Mouse (Mus musculus): ENCODE results near the gene Ptgis. TPM values are rescaled to one million over a fixed set of nuclear protein-coding genes. Genes with fewer than 3 reads are reported as not detected.

Ptgis gene
- polyA plus RNA-seq, 1 experiment from 2014 or later = 2.4 TPM

DNA sequence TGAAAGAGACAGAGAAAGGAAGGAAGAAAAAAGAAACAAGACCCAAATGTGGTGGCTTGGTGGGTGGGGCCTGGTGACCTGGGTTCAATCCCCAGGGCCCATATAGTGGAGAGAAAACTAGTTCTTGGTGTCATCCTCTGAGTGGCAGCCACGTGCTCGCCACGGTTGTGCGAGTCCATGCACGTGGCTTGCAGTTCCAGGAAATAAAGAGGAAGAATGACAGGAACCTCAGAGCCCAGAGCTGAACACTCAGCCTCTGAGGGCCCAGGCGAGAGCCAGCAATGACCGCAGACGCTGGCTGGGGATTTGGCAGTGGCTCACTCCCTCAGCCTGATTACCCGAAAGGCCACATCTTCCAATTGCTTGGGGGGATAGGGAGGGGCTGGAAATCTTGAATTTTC is 30.7 kb upstream of the Ptgis start:
- H3K27me3 ChIP-seq (replicated peaks) = no peaks in the 10 kb centered on the region
- no peak overlapping the region for H3K9ac ChIP-seq
- no peaks in the 10 kb centered on the region for H3K36me3 ChIP-seq
- ATAC-seq = no peak
- no peak overlapping the region for H3K4me2 ChIP-seq
- H3K4me3 ChIP-seq = no peak overlapping the region
- H3K9me3 ChIP-seq (replicated peaks) = no peaks in the 10 kb centered on the region
- no peaks in the 10 kb centered on the region for H3K4me1 ChIP-seq
- no peak overlapping the region for H3K27ac ChIP-seq
- WGBS (ENCODE audit: insufficient replicate concordance) = 55% methylated on average over 9 of the region's 9 CpGs

DNA sequence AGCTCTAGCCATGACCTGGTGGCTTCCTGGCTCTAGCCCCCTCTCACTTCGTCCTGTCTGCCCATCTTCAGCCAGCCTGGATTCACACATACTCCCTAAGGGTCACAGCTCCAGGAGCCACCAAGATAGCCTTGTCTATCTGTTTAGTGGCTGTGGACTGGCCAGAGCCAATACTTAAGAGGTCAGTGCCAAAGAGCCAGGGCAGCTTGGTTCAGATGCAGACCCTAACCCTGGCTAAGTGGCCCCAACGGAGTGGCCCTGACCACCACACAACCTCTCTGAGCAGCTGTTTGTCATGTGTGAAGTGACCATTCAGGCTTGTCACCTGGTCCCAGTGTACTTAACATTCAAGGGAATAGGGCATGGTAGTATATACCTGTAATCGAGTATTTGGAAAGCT is 30.1 kb upstream of the Ptgis start:
- H3K27ac ChIP-seq = no peak overlapping the region

DNA sequence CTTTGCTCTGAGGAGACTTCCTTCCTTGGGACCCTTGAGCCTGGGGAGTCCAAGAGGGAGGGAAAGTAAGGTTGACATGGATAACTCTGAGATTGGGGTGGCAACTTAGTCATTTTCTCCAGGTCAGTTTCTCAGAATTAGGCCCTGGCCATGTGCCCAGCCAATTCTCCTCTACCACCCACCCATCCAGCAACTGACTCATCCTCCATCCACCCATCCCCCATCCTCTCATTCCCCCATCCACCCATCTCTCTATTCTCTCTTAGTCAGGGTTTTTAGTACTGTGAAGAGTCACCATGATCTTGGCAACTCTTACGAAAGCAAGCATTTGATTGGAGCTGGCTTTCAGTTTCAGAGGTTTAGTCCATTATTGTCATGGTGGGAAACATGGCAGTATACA is 28.3 kb upstream of the Ptgis start:
- Histone ChIP-seq H3K36me3 (no peaks in the 10 kb centered on the region), H3K4me1 (no peaks in the 10 kb centered on the region), H3K27me3 (replicated peaks) (no peaks in the 10 kb centered on the region), H3K4me2 (no peak overlapping the region), H3K4me3 (no peak overlapping the region), H3K9me3 (replicated peaks) (no peaks in the 10 kb centered on the region), H3K9ac (no peak overlapping the region), H3K27ac (no peak overlapping the region)
- no peak for ATAC-seq
- WGBS (ENCODE audit: insufficient replicate concordance) = 83% methylated on average over 1 of the region's 1 CpGs

More for the DNA sequence above, 30.1 kb upstream of the Ptgis start:
- Histone ChIP-seq H3K27me3 (replicated peaks) (no peaks in the 10 kb centered on the region), H3K9me3 (replicated peaks) (no peaks in the 10 kb centered on the region), H3K4me2 (no peak overlapping the region), H3K4me1 (no peaks in the 10 kb centered on the region), H3K4me3 (no peak overlapping the region), H3K36me3 (no peaks in the 10 kb centered on the region), H3K9ac (no peak overlapping the region)
- 71% methylated on average over 3 of the region's 3 CpGs for WGBS (ENCODE audit: insufficient replicate concordance)
- ATAC-seq = no peak

DNA sequence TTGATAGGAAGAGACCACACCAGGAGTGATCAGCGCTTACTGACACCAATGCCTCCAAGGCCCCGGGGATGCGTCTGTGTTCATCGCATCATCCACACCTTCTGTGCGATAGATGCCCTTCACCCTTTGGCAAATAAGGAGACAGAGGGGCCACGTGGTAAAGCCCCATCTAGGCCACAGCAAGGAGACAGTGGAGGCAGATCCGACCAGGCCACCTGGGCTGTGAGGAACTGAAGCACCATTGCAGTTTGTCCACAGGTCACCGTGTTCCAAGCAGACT is 27.9 kb upstream of the Ptgis start:
- no peak overlapping the region for H3K27ac ChIP-seq
- 76% methylated on average over 8 of the region's 8 CpGs for WGBS (ENCODE audit: insufficient replicate concordance)
- no peak overlapping the region for H3K9ac ChIP-seq

DNA sequence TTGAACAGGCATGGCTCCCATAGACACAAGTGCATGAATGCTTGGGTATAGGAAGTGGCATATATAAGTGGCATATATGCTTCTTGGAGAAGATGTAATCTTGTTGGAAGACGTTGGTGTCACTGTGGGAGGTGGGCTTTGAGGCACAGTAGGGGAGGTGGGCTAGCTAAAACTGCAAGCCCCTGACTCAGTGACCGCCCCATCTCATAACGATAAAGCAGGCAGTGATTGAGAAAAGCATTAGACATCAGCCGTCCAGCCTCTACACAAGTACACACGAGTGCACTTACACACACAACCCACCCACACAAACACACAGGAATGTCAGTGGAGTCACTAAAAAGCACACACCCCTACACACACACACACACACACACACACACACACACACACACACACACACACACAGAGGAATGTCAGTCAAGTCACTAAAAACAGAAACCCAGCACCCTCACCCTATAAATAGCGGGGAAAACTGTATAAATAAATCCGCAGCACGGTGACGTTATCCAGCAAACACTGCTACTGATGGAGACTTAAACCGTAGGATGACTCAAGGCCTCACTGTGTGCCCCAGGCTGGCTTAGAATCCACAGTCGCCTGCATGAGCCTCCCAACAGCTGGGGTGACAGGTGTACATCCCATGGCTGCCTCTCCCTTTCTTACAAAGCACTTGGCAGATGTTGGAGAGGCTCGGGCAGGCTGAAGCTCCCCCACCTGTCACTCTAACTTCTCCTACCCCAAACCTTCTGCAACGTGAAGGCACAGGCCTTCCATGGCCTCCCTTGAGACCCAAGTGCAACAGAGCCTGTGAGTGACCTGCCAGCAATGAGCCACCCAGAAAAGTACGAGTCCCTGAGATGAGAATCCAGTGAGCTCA is 27.4 kb upstream of the Ptgis start:
- no peak for ATAC-seq
- no peak overlapping the region for H3K4me3 ChIP-seq
- no peaks in the 10 kb centered on the region for H3K4me1 ChIP-seq
- 70% methylated on average over 14 of the region's 14 CpGs for WGBS (ENCODE audit: insufficient replicate concordance)
- no peaks in the 10 kb centered on the region for H3K36me3 ChIP-seq
- no peak overlapping the region for H3K27ac ChIP-seq
- no peaks in the 10 kb centered on the region for H3K27me3 ChIP-seq (replicated peaks)
- H3K4me2 ChIP-seq = no peak overlapping the region
- no peak overlapping the region for H3K9ac ChIP-seq
- H3K9me3 ChIP-seq (replicated peaks) = no peaks in the 10 kb centered on the region

More for the DNA sequence above, 27.9 kb upstream of the Ptgis start:
- H3K4me2 ChIP-seq = no peak overlapping the region
- H3K4me1 ChIP-seq = no peaks in the 10 kb centered on the region
- no peak for ATAC-seq
- H3K4me3 ChIP-seq = no peak overlapping the region
- no peaks in the 10 kb centered on the region for H3K36me3 ChIP-seq
- H3K27me3 ChIP-seq (replicated peaks) = no peaks in the 10 kb centered on the region
- no peaks in the 10 kb centered on the region for H3K9me3 ChIP-seq (replicated peaks)

DNA sequence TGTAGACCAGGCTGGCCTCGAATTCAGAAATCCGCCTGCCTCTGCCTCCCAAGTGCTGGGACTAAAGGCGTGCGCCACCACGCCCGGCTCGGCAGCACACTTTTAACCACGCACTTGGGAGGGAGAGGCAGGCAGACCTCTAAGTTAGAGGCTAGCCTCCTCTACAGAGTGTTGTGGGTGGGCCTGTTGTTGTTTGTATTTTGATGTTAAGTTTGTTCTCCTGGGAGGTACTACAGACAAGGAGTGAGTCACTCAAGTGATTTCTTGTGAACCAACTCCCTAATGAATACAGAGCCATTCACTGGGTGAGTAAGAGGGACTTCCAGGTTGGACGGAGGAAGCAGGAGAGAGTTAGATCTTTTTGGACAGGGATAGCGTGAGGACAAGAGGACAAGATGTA is 25.8 kb upstream of the Ptgis start:
- no peaks in the 10 kb centered on the region for H3K4me1 ChIP-seq
- H3K27me3 ChIP-seq (replicated peaks) = no peaks in the 10 kb centered on the region
- no peak overlapping the region for H3K27ac ChIP-seq
- H3K4me3 ChIP-seq = no peak overlapping the region
- WGBS (ENCODE audit: insufficient replicate concordance) = 63% methylated on average over 10 of the region's 10 CpGs
- H3K9me3 ChIP-seq (replicated peaks) = no peaks in the 10 kb centered on the region
- no peak for ATAC-seq
- no peak overlapping the region for H3K9ac ChIP-seq
- no peak overlapping the region for H3K4me2 ChIP-seq
- no peaks in the 10 kb centered on the region for H3K36me3 ChIP-seq

DNA sequence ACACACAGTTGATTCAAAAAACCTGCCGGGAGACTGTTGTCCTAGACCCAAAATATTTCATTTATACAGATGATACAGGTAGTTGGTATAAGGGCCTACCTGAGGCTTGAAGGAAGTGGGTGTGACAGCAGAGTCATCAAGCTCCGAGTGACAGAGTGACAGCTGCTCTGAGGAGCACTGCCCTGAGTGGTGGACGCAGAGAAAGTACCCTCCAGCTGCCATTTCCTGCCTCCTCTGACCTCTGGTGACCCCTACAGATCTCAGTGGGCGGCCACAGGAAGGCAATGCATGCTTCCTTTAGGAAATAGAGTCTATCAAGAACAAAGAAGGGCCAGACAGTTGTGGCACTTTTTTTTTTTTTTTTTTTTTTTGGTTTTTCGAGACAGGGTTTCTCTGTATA is 25.4 kb upstream of the Ptgis start:
- Histone ChIP-seq H3K4me1 (no peaks in the 10 kb centered on the region), H3K4me3 (no peak overlapping the region), H3K9me3 (replicated peaks) (no peaks in the 10 kb centered on the region), H3K36me3 (no peaks in the 10 kb centered on the region), H3K27me3 (replicated peaks) (no peaks in the 10 kb centered on the region), H3K27ac (no peak overlapping the region), H3K4me2 (no peak overlapping the region), H3K9ac (no peak overlapping the region)
- 42% methylated on average over 5 of the region's 5 CpGs for WGBS (ENCODE audit: insufficient replicate concordance)
- no peak for ATAC-seq

DNA sequence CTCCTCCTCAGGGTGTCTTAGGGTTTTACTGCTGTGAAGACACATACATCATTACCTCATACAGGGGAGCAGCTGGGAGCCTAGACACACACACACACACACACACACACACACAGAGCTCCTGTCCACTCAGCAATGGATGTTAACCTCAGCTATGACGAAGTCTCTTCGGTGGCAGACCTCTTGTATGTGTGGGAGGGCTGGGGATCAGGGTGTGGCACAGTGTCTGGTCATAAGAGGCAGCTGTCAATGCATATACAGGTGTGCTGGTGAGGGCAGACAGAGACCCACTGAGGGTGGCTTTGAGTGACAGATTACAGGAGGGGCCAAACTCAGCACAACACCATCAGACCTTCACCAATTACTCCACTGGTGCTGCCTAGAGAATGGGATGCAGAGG is 24.6 kb upstream of the Ptgis start:
- H3K27me3 ChIP-seq (replicated peaks) = no peaks in the 10 kb centered on the region
- no peak for ATAC-seq
- H3K9ac ChIP-seq = no peak overlapping the region
- 75% methylated on average over 2 of the region's 2 CpGs for WGBS (ENCODE audit: insufficient replicate concordance)
- H3K27ac ChIP-seq = no peak overlapping the region
- H3K4me2 ChIP-seq = no peak overlapping the region
- no peaks in the 10 kb centered on the region for H3K4me1 ChIP-seq
- no peaks in the 10 kb centered on the region for H3K36me3 ChIP-seq
- H3K9me3 ChIP-seq (replicated peaks) = no peaks in the 10 kb centered on the region
- no peak overlapping the region for H3K4me3 ChIP-seq

DNA sequence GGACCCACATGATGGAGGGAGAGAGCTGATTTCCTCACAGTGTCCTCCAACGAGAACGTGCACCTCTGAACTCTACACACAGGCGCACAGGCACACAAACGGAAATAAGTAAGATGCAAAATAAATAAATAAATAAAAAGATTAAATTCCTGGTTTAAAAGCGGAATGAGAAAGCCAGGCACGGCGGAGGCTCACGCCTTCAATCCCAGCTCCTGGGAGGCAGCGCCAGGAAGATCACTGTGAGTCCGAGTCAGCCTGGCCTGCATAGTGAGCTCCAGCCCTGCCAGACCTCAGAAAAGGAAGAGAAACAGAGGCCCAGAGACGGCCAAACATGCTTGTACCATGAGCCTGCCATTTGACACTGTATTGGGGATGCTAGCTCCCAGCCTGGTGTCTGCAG is 23.5 kb upstream of the Ptgis start:
- no peak overlapping the region for H3K9ac ChIP-seq
- H3K36me3 ChIP-seq = no peaks in the 10 kb centered on the region
- no peak overlapping the region for H3K27ac ChIP-seq
- WGBS (ENCODE audit: insufficient replicate concordance) = 81% methylated on average over 11 of the region's 11 CpGs
- no peaks in the 10 kb centered on the region for H3K27me3 ChIP-seq (replicated peaks)
- H3K4me3 ChIP-seq = no peak overlapping the region
- H3K9me3 ChIP-seq (replicated peaks) = no peaks in the 10 kb centered on the region
- no peaks in the 10 kb centered on the region for H3K4me1 ChIP-seq
- no peak overlapping the region for H3K4me2 ChIP-seq
- no peak for ATAC-seq

DNA sequence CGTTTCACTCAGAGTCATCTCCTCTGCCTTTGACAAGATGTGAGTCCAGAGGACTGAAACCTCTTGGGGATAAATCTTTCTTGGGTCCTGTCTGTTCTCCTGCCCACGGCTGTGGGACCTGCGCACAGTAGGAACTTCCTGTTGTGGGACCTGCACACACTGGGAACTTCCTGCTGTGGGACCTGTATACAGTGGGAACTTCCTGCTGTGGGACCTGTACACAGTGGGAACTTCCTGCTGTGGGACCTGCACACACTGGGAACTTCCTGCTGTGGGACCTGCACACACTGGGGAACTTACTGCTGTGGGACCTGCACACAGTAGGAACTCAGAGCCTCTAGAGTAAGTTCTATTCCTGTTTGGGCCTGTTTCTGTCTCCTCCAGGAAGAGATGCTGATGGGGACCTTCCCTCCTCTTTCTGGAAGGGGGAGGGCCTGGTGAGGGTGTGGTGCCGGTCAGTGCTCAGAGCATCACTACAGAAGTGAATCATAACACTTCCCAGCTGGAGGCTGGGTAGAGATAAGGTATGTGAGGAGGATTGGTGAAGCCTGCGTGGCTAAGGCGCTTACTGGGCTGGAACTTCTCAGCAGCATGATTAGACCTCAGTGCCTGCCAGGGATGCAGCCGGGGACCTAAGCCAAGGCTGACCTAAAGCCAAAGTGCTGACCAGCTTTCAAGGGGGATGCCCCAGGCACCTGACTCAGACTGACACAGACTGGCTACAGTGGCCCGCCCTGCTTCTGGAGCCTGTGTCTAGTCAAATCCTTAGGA is 22.8 kb upstream of the Ptgis start:
- Histone ChIP-seq H3K27me3 (replicated peaks) (no peaks in the 10 kb centered on the region), H3K9ac (no peak overlapping the region), H3K4me3 (no peak overlapping the region), H3K4me2 (no peak overlapping the region), H3K27ac (no peak overlapping the region), H3K4me1 (no peaks in the 10 kb centered on the region), H3K9me3 (replicated peaks) (no peaks in the 10 kb centered on the region), H3K36me3 (no peaks in the 10 kb centered on the region)
- 69% methylated on average over 8 of the region's 8 CpGs for WGBS (ENCODE audit: insufficient replicate concordance)
- ATAC-seq = no peak

DNA sequence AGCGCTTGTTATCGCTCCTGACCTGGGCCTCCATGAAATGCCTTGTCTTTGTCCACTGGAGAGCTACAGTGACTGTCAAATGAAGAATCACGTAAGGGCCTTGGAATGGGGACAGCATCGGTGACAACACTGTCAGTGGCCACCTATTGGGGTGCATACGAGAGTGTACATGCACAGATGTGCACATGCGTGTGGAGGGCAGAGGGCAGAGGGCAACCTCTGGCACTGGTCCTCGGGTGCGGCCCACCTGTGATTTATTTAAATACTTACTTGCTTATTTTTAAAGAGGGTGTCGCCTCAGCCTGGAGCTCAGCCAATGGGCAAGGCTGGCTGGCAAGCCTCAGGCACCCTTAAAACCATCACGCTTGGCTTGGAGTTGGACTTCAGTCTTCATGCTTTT is 22.0 kb upstream of the Ptgis start:
- Histone ChIP-seq H3K36me3 (no peaks in the 10 kb centered on the region), H3K4me1 (no peaks in the 10 kb centered on the region), H3K9me3 (replicated peaks) (no peaks in the 10 kb centered on the region), H3K27ac (no peak overlapping the region), H3K27me3 (replicated peaks) (no peaks in the 10 kb centered on the region), H3K9ac (no peak overlapping the region), H3K4me3 (no peak overlapping the region), H3K4me2 (no peak overlapping the region)
- ATAC-seq = no peak
- 78% methylated on average over 10 of the region's 10 CpGs for WGBS (ENCODE audit: insufficient replicate concordance)

DNA sequence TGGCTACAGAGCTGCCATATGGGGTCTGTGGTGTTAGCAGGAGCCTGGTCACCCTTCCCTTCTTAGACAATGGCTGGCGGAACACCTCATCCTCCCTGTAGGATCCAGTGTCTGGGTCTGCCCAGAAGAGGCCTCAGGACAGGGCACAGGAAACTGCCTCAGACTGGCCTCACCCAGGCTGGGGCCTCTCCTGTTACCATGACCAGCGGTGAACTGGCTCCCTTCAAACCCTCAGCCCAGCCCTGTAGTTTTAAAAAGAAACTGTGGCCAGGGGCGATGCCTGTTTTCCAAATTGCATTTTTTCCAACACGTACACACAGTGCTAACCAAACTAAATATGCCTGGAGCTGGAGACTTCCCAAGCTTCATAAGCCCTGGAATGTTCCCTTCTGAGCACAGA is 20.7 kb upstream of the Ptgis start:
- H3K4me1 ChIP-seq = no peaks in the 10 kb centered on the region
- H3K27ac ChIP-seq = no peak overlapping the region
- no peak overlapping the region for H3K4me2 ChIP-seq
- H3K9ac ChIP-seq = no peak overlapping the region
- H3K27me3 ChIP-seq (replicated peaks) = no peaks in the 10 kb centered on the region
- 63% methylated on average over 4 of the region's 4 CpGs for WGBS (ENCODE audit: insufficient replicate concordance)
- ATAC-seq = no peak
- no peak overlapping the region for H3K4me3 ChIP-seq
- no peaks in the 10 kb centered on the region for H3K9me3 ChIP-seq (replicated peaks)
- no peaks in the 10 kb centered on the region for H3K36me3 ChIP-seq

Data from liver, embryonic 12.5 days (tissue).